Mouse (Mus musculus) kidney, embryonic 14.5 days (tissue): ENCODE measurements around the gene Wipf3. TPM values are rescaled to one million over a fixed set of nuclear protein-coding genes. Genes with fewer than 3 reads are reported as not detected.

Source experiments
- ATAC-seq: fragments of 200-750 bp; cut with Nextera tagmentation; 2 replicates; pipeline ENCODE4 v1.8.0; 2017; ENCODE audit warnings: moderate number of reproducible peaks, mild to moderate bottlenecking, moderate TSS enrichment, moderate library complexity; ENCODE audit not compliant: low FRiP score, low TSS enrichment
- H3K27ac ChIP-seq: fragments of 300-500 bp; sonication (generic); 2 replicates; pipeline ENCODE4 v1.5.1; 2014; ENCODE audit warnings: low read depth, mild to moderate bottlenecking, low read length, moderate library complexity, mixed read lengths
- H3K27me3 ChIP-seq: fragments of 300-500 bp; sonication (generic); 2 replicates; pipeline ENCODE4 v1.6.1; 2014; ENCODE audit warnings: mild to moderate bottlenecking, low read length; ENCODE audit not compliant: control insufficient read depth, insufficient read depth
- H3K36me3 ChIP-seq: fragments of 300-500 bp; sonication (generic); 2 replicates; pipeline ENCODE4 v1.6.1; 2014; ENCODE audit warnings: low read length, mixed read lengths; ENCODE audit not compliant: control insufficient read depth, insufficient read depth
- H3K4me1 ChIP-seq: fragments of 300-500 bp; sonication (generic); 2 replicates; pipeline ENCODE4 v1.6.1; 2014; ENCODE audit warnings: low read length, mixed read lengths; ENCODE audit not compliant: control insufficient read depth, insufficient read depth
- H3K4me2 ChIP-seq: fragments of 300-500 bp; sonication (generic); replicated peaks from 2 replicates; pipeline ENCODE4 v1.6.1; 2014; ENCODE audit warnings: low read depth, mild to moderate bottlenecking, low read length
- H3K4me3 ChIP-seq: fragments of 300-500 bp; sonication (generic); 2 replicates; pipeline ENCODE4 v1.5.1; 2014; ENCODE audit warnings: mild to moderate bottlenecking, low read length
- H3K9ac ChIP-seq: fragments of 300-500 bp; sonication (generic); 2 replicates; pipeline ENCODE4 v1.6.1; 2014; ENCODE audit warnings: low read depth, mild to moderate bottlenecking, low read length, moderate library complexity
- H3K9me3 ChIP-seq: fragments of 300-500 bp; sonication (generic); 2 replicates; pipeline ENCODE4 v1.6.1; 2016; ENCODE audit warnings: low read length; ENCODE audit not compliant: control insufficient read depth
- WGBS: fragments of 180-500 bp; shearing (Covaris S2); extraction: QIAGEN DNeasy Blood & Tissue Kit; methylation state at CpG from one replicate; pipeline ENCODE4 v1.1.7; 2014; 5-methylcytosine and 5-hydroxymethylcytosine counted together
- polyA plus RNA-seq: library from polyadenylated mRNA; unstranded; fragments of >200 nt; fragmentation: Nextera tagmentation; extraction: Ambion mirVana; gene quantifications from 2 replicates; pipeline ENCODE4 v1.2.1, GENCODE M21; 2014

Wipf3 gene
- polyA plus RNA-seq, 1 experiment from 2014 or later: 2.7 TPM

DNA sequence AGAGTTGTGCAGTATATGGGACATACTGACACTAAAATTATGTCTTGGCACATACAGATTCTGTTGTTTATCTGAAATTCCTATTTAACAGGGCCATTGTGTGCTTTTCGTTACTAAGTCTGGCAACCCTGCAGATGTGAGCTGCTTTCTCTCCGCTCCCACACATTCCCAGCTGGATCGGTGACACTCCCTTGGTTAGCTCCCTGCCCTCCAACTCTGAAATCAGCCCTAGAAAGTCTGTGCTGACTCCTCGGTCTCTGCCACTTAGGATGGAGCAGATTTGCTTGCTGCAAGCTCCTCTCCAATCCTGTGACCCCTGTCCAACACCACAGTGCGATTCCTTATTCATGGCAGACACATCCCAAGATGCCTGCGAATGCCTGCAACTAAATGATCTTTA lies 35.5 kb upstream of the Wipf3 start:
- Histone ChIP-seq H3K9ac (no peak overlapping the region), H3K4me3 (no peak overlapping the region), H3K27ac (no peak overlapping the region), H3K36me3 (no peaks in the 10 kb centered on the region), H3K4me2 (no peak overlapping the region), H3K27me3 (no peaks in the 10 kb centered on the region), H3K4me1 (no peaks in the 10 kb centered on the region), H3K9me3 (no peaks in the 10 kb centered on the region)
- WGBS: 52% methylated on average over 6 of the region's 6 CpGs
- no peak for ATAC-seq

DNA sequence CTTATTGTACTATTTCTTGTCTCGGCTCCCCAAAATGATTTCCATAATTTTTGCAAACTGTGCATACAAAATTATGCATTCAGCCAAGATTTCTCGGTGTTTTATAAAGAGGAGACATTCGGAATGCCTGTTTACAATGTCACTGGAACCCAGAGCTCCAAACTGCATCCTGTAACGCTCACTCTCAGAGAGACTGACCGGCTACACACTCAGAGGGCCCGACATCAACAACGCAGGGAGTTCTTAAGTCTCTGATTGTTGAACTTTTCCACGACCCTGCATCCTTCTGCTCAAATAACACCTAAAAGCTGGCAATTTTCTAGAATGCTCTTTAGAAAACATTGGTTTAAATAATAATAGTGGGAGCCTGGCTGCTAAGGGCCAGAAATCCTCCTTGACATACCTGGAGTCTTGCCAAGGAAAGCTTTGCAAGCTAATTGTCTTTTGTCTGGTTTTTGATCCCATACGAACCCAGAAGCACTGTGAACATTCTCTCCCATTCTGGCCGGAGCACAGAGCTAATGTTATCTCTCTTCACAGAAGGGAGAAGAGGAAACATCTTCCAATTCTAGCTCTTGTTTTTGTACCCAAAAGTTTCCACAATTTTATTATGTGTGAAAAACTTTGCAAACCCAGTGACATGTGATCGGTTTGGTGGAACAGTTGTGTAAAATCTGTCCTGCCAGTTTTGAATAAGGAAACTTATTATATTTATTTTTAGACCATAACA lies 30.0 kb upstream of the Wipf3 start:
- Histone ChIP-seq H3K36me3 (no peaks in the 10 kb centered on the region), H3K27me3 (no peaks in the 10 kb centered on the region), H3K9ac (0 out of 2 replicates have a peak overlapping the region, but pooled peaks have one; percentile 12), H3K27ac (peak overlapping the region; percentile 42; the same call in 1 of the 2 replicates), H3K4me3 (no peak overlapping the region), H3K4me1 (no peaks in the 10 kb centered on the region), H3K4me2 (no peak overlapping the region), H3K9me3 (no peaks in the 10 kb centered on the region)
- no peak for ATAC-seq
- WGBS: 50% methylated on average over 11 of the region's 11 CpGs

DNA sequence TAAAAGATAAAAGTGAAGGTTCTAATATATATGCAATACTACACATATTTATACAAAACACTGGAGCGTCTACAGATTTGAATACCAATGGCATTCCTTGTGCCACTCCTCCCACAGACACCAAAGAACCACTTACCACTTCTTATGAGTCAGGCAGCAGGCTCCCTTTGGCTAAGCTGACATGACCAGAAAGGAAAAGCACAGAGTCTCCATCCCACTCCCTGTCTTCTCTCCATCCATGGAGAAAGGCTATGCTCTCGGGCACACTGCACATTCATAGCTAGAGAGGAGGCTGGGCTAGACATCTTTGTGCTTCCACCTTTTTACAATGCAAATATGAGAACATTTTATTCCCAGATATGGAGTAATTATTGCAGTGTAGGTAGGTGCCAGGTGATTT lies 27.9 kb upstream of the Wipf3 start:
- H3K9ac ChIP-seq: no peak overlapping the region
- no peaks in the 10 kb centered on the region for H3K9me3 ChIP-seq
- no peak overlapping the region for H3K4me3 ChIP-seq
- no peak overlapping the region for H3K4me2 ChIP-seq
- H3K27ac ChIP-seq: no peak overlapping the region
- H3K36me3 ChIP-seq: no peaks in the 10 kb centered on the region
- no peaks in the 10 kb centered on the region for H3K27me3 ChIP-seq
- H3K4me1 ChIP-seq: no peaks in the 10 kb centered on the region
- no peak for ATAC-seq
- WGBS: 83% methylated on average over 2 of the region's 2 CpGs

GRCm38 (mm10) chr6:54404916-54405315 lies 24.5 kb upstream of the Wipf3 start:
- no peak overlapping the region for H3K27ac ChIP-seq
- ATAC-seq: no peak
- no peak overlapping the region for H3K4me2 ChIP-seq
- no peaks in the 10 kb centered on the region for H3K4me1 ChIP-seq
- no peaks in the 10 kb centered on the region for H3K9me3 ChIP-seq
- H3K27me3 ChIP-seq: no peaks in the 10 kb centered on the region
- no peak overlapping the region for H3K9ac ChIP-seq
- no peak overlapping the region for H3K4me3 ChIP-seq
- no peaks in the 10 kb centered on the region for H3K36me3 ChIP-seq
- 58% methylated on average over 2 of the region's 2 CpGs for WGBS

DNA sequence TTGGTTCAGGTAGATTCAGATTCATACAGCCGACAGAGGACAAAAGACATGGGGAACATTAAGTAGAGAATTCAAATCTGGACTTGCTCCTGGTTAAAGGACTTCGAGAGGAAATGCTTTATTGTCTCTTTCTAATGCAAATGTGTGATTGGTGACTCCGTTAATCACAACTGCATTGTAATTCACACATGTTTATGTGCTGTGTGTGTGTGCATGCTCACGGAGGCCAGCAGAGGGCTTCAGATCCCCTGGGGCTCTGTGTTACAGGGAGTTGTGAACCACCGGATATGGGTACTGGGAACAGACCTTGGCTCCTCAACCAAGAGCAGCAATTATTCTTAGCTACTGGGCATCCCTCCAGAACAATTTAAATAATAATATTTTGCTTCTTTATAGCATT lies 23.3 kb upstream of the Wipf3 start:
- Histone ChIP-seq H3K9ac (no peak overlapping the region), H3K27ac (no peak overlapping the region), H3K4me1 (no peaks in the 10 kb centered on the region), H3K27me3 (no peaks in the 10 kb centered on the region), H3K36me3 (no peaks in the 10 kb centered on the region), H3K4me2 (no peak overlapping the region), H3K4me3 (no peak overlapping the region), H3K9me3 (no peaks in the 10 kb centered on the region)
- no peak for ATAC-seq
- WGBS: 86% methylated on average over 5 of the region's 5 CpGs

DNA sequence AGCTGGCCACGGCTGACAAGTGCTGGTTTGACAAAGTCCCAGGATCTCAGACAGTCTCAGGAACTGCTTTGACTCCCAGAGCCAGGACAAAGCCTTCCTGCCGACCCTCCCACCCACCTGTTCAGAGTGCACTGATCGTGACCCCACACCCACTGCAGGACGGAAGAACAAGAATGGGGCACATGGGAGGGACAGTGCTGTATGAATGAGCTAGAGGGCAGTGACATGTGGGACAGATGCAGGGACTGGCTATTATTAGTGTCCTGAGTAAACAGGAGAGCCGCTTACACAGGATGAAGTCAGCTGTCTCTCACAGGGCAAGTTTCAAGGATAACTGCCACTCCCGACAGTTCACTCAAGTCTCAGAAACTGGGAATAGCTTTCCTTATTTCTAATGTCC lies 20.1 kb upstream of the Wipf3 start:
- 38% methylated on average over 6 of the region's 6 CpGs for WGBS
- no peaks in the 10 kb centered on the region for H3K36me3 ChIP-seq
- no peaks in the 10 kb centered on the region for H3K9me3 ChIP-seq
- H3K4me3 ChIP-seq: no peak overlapping the region
- no peaks in the 10 kb centered on the region for H3K27me3 ChIP-seq
- H3K4me1 ChIP-seq: no peaks in the 10 kb centered on the region
- no peak overlapping the region for H3K9ac ChIP-seq
- H3K4me2 ChIP-seq: no peak overlapping the region
- no peak overlapping the region for H3K27ac ChIP-seq
- ATAC-seq: no peak

GRCm38 (mm10) chr6:54410451-54410850 lies 19.0 kb upstream of the Wipf3 start:
- 68% methylated on average over 4 of the region's 4 CpGs for WGBS

GRCm38 (mm10) chr6:54411591-54411990 lies 17.8 kb upstream of the Wipf3 start:
- H3K27ac ChIP-seq: no peak overlapping the region
- no peaks in the 10 kb centered on the region for H3K9me3 ChIP-seq
- H3K4me1 ChIP-seq: no peaks in the 10 kb centered on the region
- no peak overlapping the region for H3K4me3 ChIP-seq
- WGBS: 76% methylated on average over 8 of the region's 8 CpGs
- H3K36me3 ChIP-seq: no peaks in the 10 kb centered on the region
- no peaks in the 10 kb centered on the region for H3K27me3 ChIP-seq
- H3K4me2 ChIP-seq: no peak overlapping the region
- H3K9ac ChIP-seq: no peak overlapping the region
- ATAC-seq: no peak

More at GRCm38 (mm10) chr6:54410451-54410850, 19.0 kb upstream of the Wipf3 start:
- H3K27me3 ChIP-seq: no peaks in the 10 kb centered on the region
- H3K4me1 ChIP-seq: no peaks in the 10 kb centered on the region
- H3K4me3 ChIP-seq: no peak overlapping the region
- H3K9ac ChIP-seq: no peak overlapping the region
- H3K36me3 ChIP-seq: no peaks in the 10 kb centered on the region
- H3K27ac ChIP-seq: no peak overlapping the region
- H3K4me2 ChIP-seq: no peak overlapping the region
- no peaks in the 10 kb centered on the region for H3K9me3 ChIP-seq
- ATAC-seq: no peak

DNA sequence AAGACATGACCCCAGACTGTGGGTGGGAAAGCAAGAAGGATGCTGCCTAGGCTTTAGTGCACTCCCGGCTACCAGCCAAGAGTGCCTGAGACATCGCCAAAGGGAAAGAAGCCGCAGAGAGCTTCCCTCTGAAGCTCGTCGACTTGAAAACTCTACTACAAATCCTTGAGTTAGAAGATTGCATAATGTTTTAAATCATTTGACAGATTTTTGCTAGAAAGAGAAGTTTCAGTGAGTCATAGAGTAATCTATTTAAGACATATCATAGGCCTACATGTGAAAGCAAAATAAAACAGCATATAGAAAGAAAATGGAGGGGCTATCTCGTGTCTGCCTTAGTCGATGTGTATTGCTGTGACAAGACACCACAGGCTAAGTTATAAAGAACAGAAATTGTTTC lies 16.5 kb upstream of the Wipf3 start:
- Histone ChIP-seq H3K27ac (no peak overlapping the region), H3K4me3 (no peak overlapping the region), H3K27me3 (no peaks in the 10 kb centered on the region), H3K9ac (no peak overlapping the region), H3K4me2 (no peak overlapping the region), H3K4me1 (no peaks in the 10 kb centered on the region), H3K36me3 (no peaks in the 10 kb centered on the region), H3K9me3 (no peaks in the 10 kb centered on the region)
- 88% methylated on average over 7 of the region's 7 CpGs for WGBS
- ATAC-seq: no peak
